Mouse (Mus musculus): Measurements from ENCODE around the gene Hdac5.

DNA sequence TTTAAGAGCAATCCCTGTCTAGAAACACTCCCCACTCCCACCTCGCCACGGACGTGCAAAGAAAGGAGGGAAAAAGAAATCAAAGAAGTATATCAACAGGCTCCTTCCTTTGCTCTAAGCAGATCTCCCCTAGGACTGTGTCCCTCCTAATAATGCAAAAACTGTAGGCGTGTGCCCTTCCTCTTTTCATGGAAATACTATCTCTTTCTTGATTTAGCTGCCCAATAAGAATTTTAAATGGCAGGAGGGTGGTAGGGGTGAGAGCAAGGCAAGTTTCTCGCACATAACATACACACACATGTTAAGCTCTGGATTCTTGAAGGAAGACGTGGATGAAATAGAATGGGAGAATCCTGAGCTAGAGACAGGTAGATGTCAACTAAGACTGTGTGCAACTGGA is 41.0 kb downstream of the Hdac5 start:
- TF ChIP-seq CTCF (IDR thresholded peaks at IDR 0.05; ENCODE audit: borderline replicate concordance, extremely low read depth, insufficient read depth, insufficient read length) (no peak), POLR2A (IDR thresholded peaks at IDR 0.05; ENCODE audit: borderline replicate concordance, extremely low read depth, insufficient read depth, insufficient read length, poor library complexity, severe bottlenecking) (no peak)
